ENCODE assay signal across 10 mouse cellular contexts in the genomic region with DNA sequence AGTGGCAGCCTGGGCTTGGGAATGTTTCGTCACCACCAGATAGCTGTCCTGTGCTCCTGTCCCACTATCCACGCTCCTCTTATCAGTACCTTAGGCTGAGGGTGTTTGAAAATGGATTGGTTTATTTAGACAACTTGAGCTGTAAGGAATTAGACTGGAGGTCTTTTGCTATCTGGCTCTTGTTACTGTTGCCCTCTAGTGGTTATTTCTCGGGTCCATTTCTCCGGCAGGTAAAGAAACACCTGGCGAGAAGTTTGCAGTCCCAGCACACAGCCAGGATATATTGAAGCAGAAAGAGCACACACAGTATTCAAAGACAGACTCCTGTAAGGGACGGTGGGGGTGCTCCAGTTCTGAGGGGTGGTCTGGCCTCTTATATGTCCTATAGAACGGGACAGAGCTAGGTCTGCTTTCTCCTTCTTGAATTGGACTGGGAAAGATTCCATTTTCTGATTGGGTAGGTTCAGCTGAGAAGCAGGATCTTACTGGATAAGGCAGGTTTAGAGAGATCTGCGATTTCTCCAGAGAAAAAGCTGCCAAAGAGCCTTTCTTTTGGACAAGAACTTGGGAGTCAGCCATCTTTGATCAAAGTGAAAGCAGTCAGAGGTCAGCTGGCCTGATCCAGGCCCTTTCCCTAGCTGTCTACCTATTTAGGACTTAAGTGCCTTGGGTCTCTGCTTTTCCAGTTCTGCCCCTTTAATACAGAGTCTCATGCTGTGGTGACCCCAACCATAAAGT.
DNase-seq lines count a peak whose midpoint lies in the region; ATAC-seq and TF ChIP-seq lines count a peak whose summit lies in the region.
"Had no signal": no experiment of that assay in that cellular context is flagged by ENCODE, and none has a peak within 500 bp of the region (broad histone marks: within the 10 kb centered on the region; RNA-seq: fewer than 3 reads in every experiment).

No protein-coding gene starts in this region.

- no peaks in the 10 kb centered on the region for H3K36me3 ChIP-seq in forebrain, embryonic 10.5 days (replicated peaks)
- H3K36me3 ChIP-seq in forebrain, embryonic 13.5 days (ENCODE audit: poor library complexity, severe bottlenecking) = no peaks in the 10 kb centered on the region
- H3K36me3 ChIP-seq in kidney, postnatal 0 days (ENCODE audit: insufficient read depth, low read length) = no peaks in the 10 kb centered on the region
- no peaks in the 10 kb centered on the region for H3K36me3 ChIP-seq in kidney, embryonic 15.5 days
- H3K36me3 ChIP-seq in midbrain, embryonic 11.5 days (ENCODE audit: control insufficient read depth, insufficient read depth, low read length) = no peaks in the 10 kb centered on the region
- no peaks in the 10 kb centered on the region for H3K36me3 ChIP-seq in midbrain, embryonic 13.5 days
- no peaks in the 10 kb centered on the region for H3K36me3 ChIP-seq in splenic B cell, adult 2 months (ENCODE audit: control insufficient read depth, insufficient read depth, low read length, poor library complexity, severe bottlenecking)

- no peak overlapping the region for H3K9ac ChIP-seq in forebrain, embryonic 13.5 days
- no peak overlapping the region for H3K9ac ChIP-seq in kidney, postnatal 0 days (ENCODE audit: low read depth, low read length)
- H3K9ac ChIP-seq in kidney, embryonic 15.5 days = no peak overlapping the region
- no peak overlapping the region for H3K9ac ChIP-seq in midbrain, embryonic 11.5 days (ENCODE audit: low read length)
- no peak overlapping the region for H3K9ac ChIP-seq in midbrain, embryonic 13.5 days (replicated peaks)

- ATAC-seq in forebrain, embryonic 13.5 days = no peak
- no peak for ATAC-seq in kidney, postnatal 0 days (replicated peaks; ENCODE audit: low FRiP score, low read depth)
- ATAC-seq in kidney, embryonic 15.5 days (replicated peaks; ENCODE audit: low FRiP score) = no peak
- no peak for ATAC-seq in midbrain, embryonic 11.5 days (ENCODE audit: low FRiP score)
- ATAC-seq in midbrain, embryonic 13.5 days = no peak

- 64% methylated on average over 8 of the region's 8 CpGs for WGBS in forebrain, embryonic 10.5 days
- 63% methylated on average over 8 of the region's 8 CpGs for WGBS in forebrain, embryonic 13.5 days
- WGBS in kidney, postnatal 0 days = 60% methylated on average over 8 of the region's 8 CpGs
- 61% methylated on average over 8 of the region's 8 CpGs for WGBS in kidney, embryonic 15.5 days
- 60% methylated on average over 8 of the region's 8 CpGs for WGBS in midbrain, embryonic 11.5 days
- WGBS in midbrain, embryonic 13.5 days = 60% methylated on average over 8 of the region's 8 CpGs

- H3K4me2 ChIP-seq in forebrain, embryonic 13.5 days = no peak overlapping the region
- H3K4me2 ChIP-seq in kidney, postnatal 0 days (ENCODE audit: low read length) = no peak overlapping the region
- H3K4me2 ChIP-seq in kidney, embryonic 15.5 days = no peak overlapping the region
- H3K4me2 ChIP-seq in midbrain, embryonic 11.5 days = no peak overlapping the region
- H3K4me2 ChIP-seq in midbrain, embryonic 13.5 days (replicated peaks) = no peak overlapping the region

- TF ChIP-seq CTCF in kidney, postnatal 0 days (IDR thresholded peaks at IDR 0.05; ENCODE audit: low read depth) = peak; percentile 62

- no peaks in the 10 kb centered on the region for H3K27me3 ChIP-seq in forebrain, embryonic 10.5 days (ENCODE audit: poor library complexity, severe bottlenecking)
- no peaks in the 10 kb centered on the region for H3K27me3 ChIP-seq in forebrain, embryonic 13.5 days
- H3K27me3 ChIP-seq in kidney, postnatal 0 days (ENCODE audit: insufficient read depth, low read length) = no peaks in the 10 kb centered on the region
- no peaks in the 10 kb centered on the region for H3K27me3 ChIP-seq in kidney, embryonic 15.5 days
- H3K27me3 ChIP-seq in midbrain, embryonic 11.5 days (ENCODE audit: control insufficient read depth, insufficient read depth, low read length) = no peaks in the 10 kb centered on the region
- no peaks in the 10 kb centered on the region for H3K27me3 ChIP-seq in midbrain, embryonic 13.5 days
- H3K27me3 ChIP-seq in splenic B cell, adult 2 months (ENCODE audit: control insufficient read depth, insufficient read depth, low read length, poor library complexity, severe bottlenecking) = no peaks in the 10 kb centered on the region

- DNase-seq in forebrain, embryonic 10.5 days (ENCODE audit: extremely low spot score, low spot score) = no peak
- DNase-seq in kidney, postnatal 0 days (ENCODE audit: low spot score) = no peak
- DNase-seq in midbrain, embryonic 11.5 days (ENCODE audit: low spot score, missing footprints) = peak; percentile 51
- DNase-seq in splenic B cell, adult 2 months (ENCODE audit: low read depth, low spot score) = peak; percentile 18
- DNase-seq in gastrocnemius, postnatal 10 days = no peak
- DNase-seq: cerebellum, postnatal 36 days; spleen, adult 18-20 months had no signal

- peaks cover 4% of the 10 kb centered on the region for H3K4me1 ChIP-seq in forebrain, embryonic 10.5 days
- no peaks in the 10 kb centered on the region for H3K4me1 ChIP-seq in forebrain, embryonic 13.5 days
- H3K4me1 ChIP-seq in kidney, postnatal 0 days (replicated peaks; ENCODE audit: insufficient read depth, low read length) = no peaks in the 10 kb centered on the region
- H3K4me1 ChIP-seq in kidney, embryonic 15.5 days = no peaks in the 10 kb centered on the region
- H3K4me1 ChIP-seq in midbrain, embryonic 11.5 days (ENCODE audit: control insufficient read depth, insufficient read depth, low read length) = no peaks in the 10 kb centered on the region
- H3K4me1 ChIP-seq in midbrain, embryonic 13.5 days (replicated peaks) = no peaks in the 10 kb centered on the region

- H3K4me3 ChIP-seq in forebrain, embryonic 10.5 days = no peak overlapping the region
- no peak overlapping the region for H3K4me3 ChIP-seq in forebrain, embryonic 13.5 days
- no peak overlapping the region for H3K4me3 ChIP-seq in kidney, postnatal 0 days (replicated peaks; ENCODE audit: low read depth, low read length)
- no peak overlapping the region for H3K4me3 ChIP-seq in kidney, embryonic 15.5 days (replicated peaks)
- no peak overlapping the region for H3K4me3 ChIP-seq in midbrain, embryonic 11.5 days (ENCODE audit: low read depth, low read length)
- H3K4me3 ChIP-seq in midbrain, embryonic 13.5 days (replicated peaks) = no peak overlapping the region

- H3K27ac ChIP-seq in forebrain, embryonic 10.5 days = 0 out of 2 replicates have a peak overlapping the region, but pooled peaks have one; percentile 21
- H3K27ac ChIP-seq in forebrain, embryonic 13.5 days = no peak overlapping the region
- H3K27ac ChIP-seq in kidney, postnatal 0 days = no peak overlapping the region
- no peak overlapping the region for H3K27ac ChIP-seq in kidney, embryonic 15.5 days
- no peak overlapping the region for H3K27ac ChIP-seq in midbrain, embryonic 11.5 days (ENCODE audit: low read depth, low read length)
- H3K27ac ChIP-seq in midbrain, embryonic 13.5 days = no peak overlapping the region

- no peaks in the 10 kb centered on the region for H3K9me3 ChIP-seq in forebrain, embryonic 10.5 days
- H3K9me3 ChIP-seq in forebrain, embryonic 13.5 days (replicated peaks) = no peaks in the 10 kb centered on the region
- H3K9me3 ChIP-seq in kidney, postnatal 0 days (replicated peaks; ENCODE audit: low read length) = no peaks in the 10 kb centered on the region
- H3K9me3 ChIP-seq in kidney, embryonic 15.5 days (replicated peaks) = no peaks in the 10 kb centered on the region
- no peaks in the 10 kb centered on the region for H3K9me3 ChIP-seq in midbrain, embryonic 11.5 days (ENCODE audit: control insufficient read depth, low read length)
- no peaks in the 10 kb centered on the region for H3K9me3 ChIP-seq in midbrain, embryonic 13.5 days

Comparison
In these comparisons a context has a peak if more than half of its experiments do, and no peak if none do; other contexts are left out.
1. DNase-seq: peak in midbrain, embryonic 11.5 days (single experiment) and splenic B cell, adult 2 months (single experiment); none in forebrain, embryonic 10.5 days (single experiment), kidney, postnatal 0 days (single experiment) and gastrocnemius, postnatal 10 days (single experiment).